Mouse (Mus musculus) urinary bladder, postnatal 14 days (tissue): ENCODE data around the gene Nptxr.

Experiments
- DNase-seq: peaks from one replicate; pipeline ENCODE4 v3.0.0; 2021; ENCODE audit warnings: low spot score

Gene Nptxr

GRCm38 (mm10) chr15:79753420-79753752 is 51.2 kb downstream of the Nptxr start:
- no peak for DNase-seq

DNA sequence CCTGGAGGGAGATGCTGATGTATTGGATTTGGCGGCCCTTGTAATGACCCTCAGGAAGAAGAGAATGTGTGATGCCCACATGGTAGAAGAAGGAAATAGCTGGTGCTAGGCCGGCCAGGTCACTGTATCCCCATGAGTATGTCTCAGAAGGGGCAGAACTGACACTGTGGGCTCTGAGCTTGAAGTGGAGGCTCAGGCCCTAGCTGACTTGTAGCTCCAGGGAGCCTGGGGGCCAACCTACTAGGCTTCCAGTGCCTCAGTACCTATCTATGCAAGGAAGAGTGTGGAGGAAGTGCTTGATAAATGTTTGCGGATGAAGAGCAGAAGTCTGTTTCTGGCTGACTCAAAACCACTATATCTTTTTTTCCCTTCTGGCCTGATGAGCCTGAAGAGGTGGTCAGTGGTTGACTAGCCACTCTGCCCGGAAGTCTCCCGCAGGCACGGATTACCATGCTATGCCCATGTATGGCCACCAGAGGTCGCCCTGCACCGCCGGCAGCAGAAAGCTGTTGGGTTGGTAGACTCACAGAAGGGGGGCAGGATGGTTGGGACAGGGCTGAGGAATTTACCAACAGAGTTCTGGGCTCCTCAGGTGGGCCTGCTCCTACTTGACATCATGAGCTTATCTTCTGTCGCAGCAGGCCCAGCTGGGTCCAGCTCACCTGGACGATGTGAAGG is 51.7 kb downstream of the Nptxr start:
- DNase-seq = peak; percentile 77

DNA sequence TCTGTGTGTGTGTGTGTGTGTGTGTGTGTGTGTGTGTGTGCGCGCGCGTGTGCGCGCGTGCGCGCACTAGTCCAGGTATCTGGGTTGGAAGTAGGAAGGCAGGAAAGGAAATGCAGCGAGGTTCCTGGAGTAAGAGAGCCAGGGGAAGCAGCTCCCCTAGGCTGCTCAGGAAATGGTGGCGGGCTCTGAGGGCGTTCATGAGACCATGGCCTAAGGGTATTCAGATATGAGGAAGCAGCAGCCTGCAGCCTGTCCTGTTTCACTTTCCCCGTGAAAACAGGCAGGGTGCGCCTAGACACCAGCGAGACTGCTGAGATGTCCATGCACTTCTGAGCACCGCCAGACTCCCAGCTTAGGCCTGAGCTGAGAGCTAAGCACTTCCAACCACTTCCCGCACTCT is 52.8 kb downstream of the Nptxr start:
- DNase-seq = no peak

- DNase-seq = no peak
These were observed 54.3 kb downstream of the Nptxr start for GRCm38 (mm10) chr15:79750266-79750665.

- no peak for DNase-seq
These were observed 55.4 kb downstream of the Nptxr start for GRCm38 (mm10) chr15:79749162-79749561.

DNA sequence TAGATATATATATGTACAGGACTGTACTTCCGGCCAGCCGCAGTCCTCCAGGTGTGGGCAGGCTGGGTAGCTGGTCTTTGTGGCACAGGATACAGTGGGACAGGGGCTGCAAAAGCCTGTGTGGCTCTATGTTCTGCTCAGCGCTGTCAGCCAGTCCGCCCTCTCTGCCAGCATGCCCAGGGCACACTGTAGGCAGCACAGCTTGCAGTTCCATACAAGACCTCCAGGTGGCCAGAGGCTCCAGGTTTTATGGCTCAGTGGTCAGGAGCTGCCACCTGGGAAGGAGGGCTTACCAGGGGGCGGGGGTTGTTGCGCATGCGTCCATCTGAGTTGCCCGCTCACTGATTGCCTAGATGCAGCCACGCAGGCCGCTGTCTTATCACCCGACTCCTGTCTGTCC is 56.6 kb downstream of the Nptxr start:
- no peak for DNase-seq

DNA sequence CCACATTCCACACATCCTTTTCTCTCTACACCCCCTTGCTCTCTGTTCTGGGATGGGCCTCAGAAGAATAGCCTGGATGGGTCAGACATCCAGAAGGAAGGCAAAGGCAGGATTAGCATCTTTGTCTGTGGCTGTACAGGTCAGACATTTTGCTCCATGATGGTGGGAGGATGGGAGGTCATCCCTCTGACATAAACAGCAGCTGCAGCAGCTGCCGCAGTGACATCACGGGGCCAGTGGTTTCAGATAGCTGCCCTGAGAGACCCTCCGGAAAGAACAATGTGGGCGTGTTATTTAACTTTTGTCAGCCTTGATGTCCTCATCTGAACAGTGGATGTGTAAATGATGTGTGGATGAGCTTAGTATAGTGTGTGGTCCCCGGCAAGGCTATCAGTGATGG is 58.7 kb downstream of the Nptxr start:
- DNase-seq = no peak

DNA sequence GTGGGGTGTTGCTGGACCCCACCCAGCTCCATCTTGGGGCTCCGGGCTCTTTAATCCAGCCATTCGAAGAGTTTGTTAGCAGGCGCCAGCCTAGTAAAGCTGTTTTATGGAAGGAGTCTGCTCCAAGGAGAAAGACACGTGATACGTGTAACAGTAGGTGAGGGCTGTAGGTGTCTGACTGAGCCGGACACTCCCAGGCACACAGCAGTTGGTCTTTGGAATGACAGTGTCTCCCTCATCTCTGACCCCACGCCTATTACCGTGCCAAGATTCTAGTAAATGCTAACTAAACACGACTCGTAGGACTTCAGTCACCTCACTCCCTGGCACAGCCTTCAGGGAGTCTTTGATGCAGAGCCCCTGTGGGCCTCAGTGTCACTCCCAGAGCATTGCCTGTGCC is 59.3 kb downstream of the Nptxr start:
- no peak for DNase-seq

- DNase-seq = no peak
These were observed 59.8 kb downstream of the Nptxr start for GRCm38 (mm10) chr15:79744742-79745141.

DNA sequence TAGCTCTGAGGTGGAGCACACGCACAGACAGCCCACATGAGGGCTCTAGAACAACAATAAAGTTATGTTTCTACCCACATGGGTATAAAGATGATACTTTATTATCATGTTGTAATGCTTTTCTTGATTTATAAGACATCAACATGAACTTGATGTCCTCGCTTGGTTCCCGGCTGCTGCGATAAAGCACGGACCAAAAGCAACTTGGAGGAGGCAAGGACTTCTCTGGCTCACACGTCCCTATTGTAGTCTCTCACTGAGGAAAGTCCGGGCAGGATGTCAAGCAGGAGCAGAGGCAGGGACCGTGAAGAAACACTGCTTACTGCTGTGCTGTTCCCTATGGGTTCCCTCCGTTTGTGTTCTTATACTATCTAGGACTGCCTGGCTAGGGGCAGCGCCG is 60.6 kb downstream of the Nptxr start:
- no peak for DNase-seq

DNA sequence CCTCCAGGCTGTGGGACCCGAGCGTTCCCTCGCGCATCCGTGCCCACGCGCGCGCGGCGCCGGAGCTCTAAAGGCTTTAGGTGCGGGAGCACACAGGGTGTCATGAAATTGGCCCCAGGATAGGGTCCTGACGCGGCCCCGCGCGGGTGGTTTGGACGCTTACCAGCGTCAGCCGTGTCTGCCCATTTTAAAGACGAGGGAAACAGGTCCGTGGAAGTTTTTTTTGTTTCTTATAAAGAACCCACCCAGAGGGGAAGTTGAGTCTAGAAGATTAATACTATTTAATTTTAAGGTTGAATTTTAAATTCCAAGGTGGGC is 61.9 kb downstream of the Nptxr start:
- no peak for DNase-seq

- peak; percentile 94 for DNase-seq
These were observed 62.5 kb downstream of the Nptxr start, which contains the start of gene Sun2 for GRCm38 (mm10) chr15:79741921-79742705. Gene Sun2 (minus strand): TSS chr15:79742536.

- DNase-seq = peak; percentile 66
These were observed 63.2 kb downstream of the Nptxr start for GRCm38 (mm10) chr15:79741173-79741858.

DNA sequence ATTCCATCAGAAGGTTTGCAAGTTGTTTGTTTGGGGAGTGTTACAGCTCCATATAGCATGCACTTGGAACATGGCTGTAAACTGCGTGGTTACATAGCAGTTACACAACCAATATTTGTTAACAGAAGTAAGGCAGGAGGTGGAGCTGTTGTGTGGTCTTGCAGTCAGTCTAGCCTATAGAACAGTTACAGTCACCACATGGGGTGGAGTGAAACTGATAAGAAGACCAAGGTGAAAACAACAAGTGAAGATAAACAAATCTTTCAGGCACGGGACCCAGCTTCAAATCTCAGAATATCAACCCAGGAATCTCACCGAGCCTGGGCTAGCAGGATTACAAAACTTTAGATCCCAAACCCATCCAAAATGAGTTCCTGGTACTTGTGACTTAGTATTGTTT is 63.8 kb downstream of the Nptxr start:
- DNase-seq = no peak
